Mouse (Mus musculus): Measurements from ENCODE around the gene Dusp1. TPM values are rescaled to one million over a fixed set of nuclear protein-coding genes. Genes with fewer than 3 reads are reported as not detected.

Dusp1 gene
- polyA plus RNA-seq, 1 experiment from 2014 or later: 34.6 TPM

DNA sequence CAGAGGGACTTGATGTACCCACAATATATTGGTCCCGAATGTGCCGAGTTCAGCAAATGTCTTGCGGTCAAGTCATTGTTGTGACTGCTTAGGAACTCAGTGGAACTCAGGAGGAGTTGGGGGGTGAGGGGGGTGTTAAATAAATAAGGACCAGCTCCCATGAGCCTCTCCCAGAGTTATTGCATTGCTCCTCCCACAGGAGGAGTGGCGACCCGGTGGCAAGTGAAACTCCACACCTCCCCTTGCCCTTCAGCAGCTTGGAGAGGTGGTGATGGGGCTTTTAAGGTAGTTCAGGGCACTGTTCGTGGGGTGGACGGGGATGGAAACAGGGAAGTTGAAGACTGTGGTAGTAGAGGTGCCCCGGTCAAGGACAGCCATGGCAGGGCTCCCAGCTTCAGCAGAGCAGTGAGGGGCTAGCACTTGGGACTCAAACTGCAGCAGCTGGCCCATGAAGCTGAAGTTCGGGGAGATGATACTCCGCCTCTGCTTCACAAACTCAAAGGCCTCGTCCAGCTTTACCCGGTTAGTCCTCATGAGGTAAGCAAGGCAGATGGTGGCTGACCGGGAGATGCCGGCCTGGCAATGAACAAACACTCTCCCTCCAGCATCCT, 55.8 kb downstream of the Dusp1 start:
- H3K4me1 ChIP-seq (replicated peaks): peaks cover 56% of the 10 kb centered on the region
- ATAC-seq (ENCODE audit: low FRiP score, low read depth): no peak
- WGBS: 76% methylated on average over 14 of the region's 14 CpGs
- H3K4me3 ChIP-seq: peak overlapping the region; percentile 80
- H3K27ac ChIP-seq (replicated peaks): no peak overlapping the region
- no peaks in the 10 kb centered on the region for H3K27me3 ChIP-seq
- 0 out of 2 replicates have a peak, but pooled peaks cover 3% of the 10 kb centered on the region for H3K36me3 ChIP-seq
- no peaks in the 10 kb centered on the region for H3K9me3 ChIP-seq
- peak overlapping the region; percentile 63 for H3K4me2 ChIP-seq
- H3K9ac ChIP-seq: peak overlapping the region; percentile 28

DNA sequence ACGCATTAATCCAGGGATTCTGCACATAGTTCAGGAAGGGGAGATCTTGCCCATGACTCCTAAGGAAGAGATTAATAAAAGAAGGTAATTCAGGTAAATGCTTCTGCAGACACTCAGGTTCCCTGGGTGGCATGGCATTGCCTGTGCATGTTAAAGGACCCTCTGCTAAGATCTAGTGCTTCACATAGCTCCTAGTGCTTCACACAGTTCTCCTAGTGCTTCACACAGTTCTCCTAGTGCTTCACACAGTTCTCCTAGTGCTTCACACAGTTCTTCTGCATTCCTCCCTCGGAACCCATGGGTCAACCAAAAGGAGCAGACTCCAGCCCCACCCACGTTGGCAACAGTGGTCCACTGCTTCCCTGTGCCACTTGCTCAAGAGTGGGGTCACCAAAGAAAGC, 56.7 kb downstream of the Dusp1 start:
- peak overlapping the region; percentile 62; the same call in 1 of the 2 replicates for H3K4me2 ChIP-seq
- 0 out of 2 replicates have a peak overlapping the region, but pooled peaks have one; percentile 95 for H3K27ac ChIP-seq (replicated peaks)
- peaks cover 56% of the 10 kb centered on the region for H3K4me1 ChIP-seq (replicated peaks)
- no peak for ATAC-seq (ENCODE audit: low FRiP score, low read depth)
- no peak overlapping the region for H3K4me3 ChIP-seq
- no peak overlapping the region for H3K9ac ChIP-seq
- 0 out of 2 replicates have a peak, but pooled peaks cover 3% of the 10 kb centered on the region for H3K36me3 ChIP-seq
- no peaks in the 10 kb centered on the region for H3K9me3 ChIP-seq
- H3K27me3 ChIP-seq: no peaks in the 10 kb centered on the region
- WGBS: 72% methylated on average over 3 of the region's 3 CpGs

DNA sequence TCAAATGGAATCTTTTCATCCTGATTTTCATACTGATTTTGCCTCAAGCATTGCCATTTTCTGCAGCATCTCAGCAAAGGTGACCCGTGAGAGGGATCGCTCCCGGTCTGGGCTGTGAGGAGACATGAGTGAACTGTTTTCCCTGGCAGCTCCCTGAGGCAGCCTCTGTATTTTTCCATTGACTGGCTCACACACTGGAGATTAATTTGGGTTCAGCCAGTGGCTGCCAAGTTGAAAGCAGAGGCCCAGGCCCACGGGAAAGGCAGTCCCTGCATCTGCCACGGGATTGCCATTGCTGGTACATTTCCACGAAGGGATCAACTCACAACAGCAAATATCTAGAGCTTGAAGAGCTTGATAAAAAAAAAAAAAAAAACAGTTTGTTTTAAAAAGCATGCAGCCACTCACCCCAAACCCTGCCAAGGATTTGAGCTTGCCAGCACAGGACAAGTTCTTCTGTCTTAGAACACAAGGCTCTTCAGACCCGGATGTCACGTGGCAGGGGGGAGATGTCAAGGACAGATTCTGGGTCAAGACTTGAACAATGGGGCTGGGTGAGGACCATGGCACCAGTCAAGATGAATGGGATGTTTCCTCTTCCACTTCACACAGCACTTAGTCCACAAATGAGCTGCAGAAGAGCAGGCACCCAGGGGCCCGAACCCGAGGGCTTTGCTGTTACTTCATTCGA, 57.8 kb downstream of the Dusp1 start:
- no peaks in the 10 kb centered on the region for H3K9me3 ChIP-seq
- 8% methylated on average over 11 of the region's 11 CpGs for whole genome bisulfite sequencing
- no peaks in the 10 kb centered on the region for H3K27me3 ChIP-seq
- no peak for ATAC-seq (ENCODE audit: low FRiP score, low read depth)
- peak overlapping the region; percentile 39 for H3K4me3 ChIP-seq
- H3K9ac ChIP-seq: peak overlapping the region; percentile 44
- H3K4me2 ChIP-seq: peak overlapping the region; percentile 62
- peak overlapping the region; percentile 95 for H3K27ac ChIP-seq (replicated peaks)
- H3K4me1 ChIP-seq (replicated peaks): peaks cover 56% of the 10 kb centered on the region
- H3K36me3 ChIP-seq: 0 out of 2 replicates have a peak, but pooled peaks cover 3% of the 10 kb centered on the region

DNA sequence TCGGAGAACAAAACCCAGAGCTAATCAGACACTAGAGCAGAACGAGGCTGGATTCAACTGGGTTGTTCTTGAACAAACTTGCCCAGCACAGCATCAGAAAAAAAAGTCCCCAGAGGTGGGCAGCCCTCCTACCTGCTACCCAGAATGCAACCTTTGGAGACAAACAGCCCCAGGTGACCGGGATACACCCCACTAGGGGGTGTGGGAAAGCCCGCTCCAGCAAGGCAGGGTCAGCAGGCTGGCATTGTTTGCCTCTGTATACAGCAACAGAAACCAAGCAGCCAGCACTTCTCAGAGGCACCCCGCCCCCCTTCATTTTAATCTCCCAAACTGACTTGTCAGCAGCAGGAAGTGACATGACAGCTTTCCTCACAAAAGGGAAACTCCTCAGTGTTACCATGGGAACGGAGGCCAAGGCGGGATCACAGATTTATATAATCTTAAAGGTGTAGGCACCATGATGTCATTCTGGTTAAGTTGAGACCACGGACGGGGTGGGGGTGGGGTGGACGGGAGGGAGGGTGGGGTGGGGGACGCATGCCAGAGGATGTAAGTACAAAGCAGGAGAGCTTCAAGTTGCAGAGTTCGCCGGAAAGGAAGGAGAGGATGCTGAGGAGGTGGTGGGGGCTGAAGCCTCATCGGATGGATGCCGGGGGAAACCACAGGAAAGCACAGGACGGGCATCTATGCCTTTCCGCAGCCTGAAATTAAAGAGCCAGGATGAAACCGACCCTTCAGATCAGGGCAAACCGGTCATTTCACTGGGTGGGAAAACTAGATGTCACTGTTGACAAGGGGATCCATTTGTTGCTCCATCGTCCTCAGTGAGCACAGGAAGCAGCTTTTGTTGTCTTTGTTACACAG, 58.9 kb downstream of the Dusp1 start:
- 0 out of 2 replicates have a peak, but pooled peaks cover 3% of the 10 kb centered on the region for H3K36me3 ChIP-seq
- H3K27me3 ChIP-seq: no peaks in the 10 kb centered on the region
- H3K4me2 ChIP-seq: peak overlapping the region; percentile 62
- peak overlapping the region; percentile 44 for H3K9ac ChIP-seq
- WGBS: under 1% methylated on average over 20 of the region's 20 CpGs
- H3K9me3 ChIP-seq: no peaks in the 10 kb centered on the region
- peak overlapping the region; percentile 95 for H3K27ac ChIP-seq (replicated peaks)
- ATAC-seq (ENCODE audit: low FRiP score, low read depth): peak; percentile 80
- peaks cover 56% of the 10 kb centered on the region for H3K4me1 ChIP-seq (replicated peaks)
- peak overlapping the region; percentile 39 for H3K4me3 ChIP-seq

DNA sequence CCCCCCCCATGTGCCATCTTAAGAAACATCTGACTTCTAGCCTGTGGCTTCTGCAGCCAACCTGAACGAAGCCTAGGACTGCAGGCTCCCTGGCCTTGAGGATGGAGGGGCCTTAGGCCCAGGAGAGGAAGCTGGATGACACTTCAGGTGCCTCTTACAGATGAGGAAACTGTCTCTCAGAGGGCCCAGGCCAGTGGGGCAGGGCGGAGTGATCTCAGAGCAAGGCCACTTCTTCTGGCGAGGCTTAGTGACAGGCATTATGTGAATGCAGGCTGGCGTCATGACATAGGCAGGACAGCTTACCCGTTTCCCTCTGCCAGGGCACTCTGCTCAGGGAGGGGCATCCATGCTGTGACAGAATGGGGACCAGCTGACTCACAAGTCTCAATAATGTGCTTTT, 60.1 kb downstream of the Dusp1 start:
- Histone ChIP-seq H3K9me3 (no peaks in the 10 kb centered on the region), H3K4me2 (no peak overlapping the region), H3K4me1 (replicated peaks) (peaks cover 50% of the 10 kb centered on the region), H3K4me3 (no peak overlapping the region), H3K36me3 (0 out of 2 replicates have a peak, but pooled peaks cover 3% of the 10 kb centered on the region), H3K27me3 (no peaks in the 10 kb centered on the region), H3K9ac (no peak overlapping the region), H3K27ac (replicated peaks) (no peak overlapping the region)
- ATAC-seq (ENCODE audit: low FRiP score, low read depth): no peak
- 82% methylated on average over 5 of the region's 5 CpGs for WGBS

DNA sequence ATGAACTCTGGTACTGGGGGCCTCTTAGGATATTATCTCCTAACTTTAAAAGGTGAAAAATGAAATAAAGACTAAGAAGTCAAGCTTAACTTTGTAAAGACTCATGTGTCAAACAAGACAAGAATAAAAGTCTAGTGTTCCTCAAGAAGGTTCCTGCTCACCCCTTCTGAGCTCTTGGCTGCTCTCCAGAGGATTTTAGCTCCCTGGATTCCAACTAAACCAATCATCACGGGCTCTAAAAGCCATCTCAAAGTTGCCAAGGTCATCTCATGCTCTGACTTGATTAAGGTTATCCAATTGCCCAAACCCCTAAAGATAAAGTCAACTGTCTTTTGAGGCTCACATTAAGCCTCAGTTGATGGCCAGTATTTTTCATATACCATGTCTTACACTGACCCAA, 63.3 kb downstream of the Dusp1 start:
- peaks cover 18% of the 10 kb centered on the region for H3K4me1 ChIP-seq (replicated peaks)
- WGBS: 57% methylated on average over 1 of the region's 1 CpGs
- H3K4me3 ChIP-seq: no peak overlapping the region
- H3K36me3 ChIP-seq: no peaks in the 10 kb centered on the region
- no peak overlapping the region for H3K4me2 ChIP-seq
- no peaks in the 10 kb centered on the region for H3K9me3 ChIP-seq
- no peaks in the 10 kb centered on the region for H3K27me3 ChIP-seq
- H3K27ac ChIP-seq (replicated peaks): no peak overlapping the region
- ATAC-seq (ENCODE audit: low FRiP score, low read depth): no peak
- H3K9ac ChIP-seq: no peak overlapping the region

DNA sequence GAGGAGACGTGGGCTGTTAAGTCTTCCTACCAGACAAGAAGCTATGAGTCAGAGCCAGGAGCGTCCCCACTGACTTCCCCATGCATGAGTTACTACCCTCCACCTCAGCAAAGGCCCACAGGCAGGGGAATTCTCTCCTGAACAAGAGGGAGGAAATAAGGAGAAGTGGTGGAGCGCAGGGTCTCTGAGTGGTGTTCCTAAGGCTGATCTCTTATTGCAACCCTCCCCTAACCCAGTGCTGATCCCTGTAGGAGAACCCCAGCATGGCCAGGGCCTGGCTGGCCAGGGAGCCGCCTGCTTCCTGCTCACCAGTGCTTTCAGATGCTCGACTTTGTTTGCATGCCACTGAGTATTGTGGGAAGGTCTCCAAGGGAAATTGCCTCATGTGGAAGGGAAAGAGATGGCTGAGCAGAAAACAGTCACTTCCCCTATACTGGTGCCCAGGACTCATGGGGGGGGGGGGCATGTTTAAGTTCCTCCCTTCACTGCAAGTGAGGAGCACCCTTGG, 64.5 kb downstream of the Dusp1 start:
- H3K4me2 ChIP-seq: no peak overlapping the region
- H3K36me3 ChIP-seq: no peaks in the 10 kb centered on the region
- H3K4me1 ChIP-seq (replicated peaks): peaks cover 6% of the 10 kb centered on the region
- no peaks in the 10 kb centered on the region for H3K9me3 ChIP-seq
- WGBS: 69% methylated on average over 5 of the region's 5 CpGs
- no peak overlapping the region; the same call in 1 of the 2 replicates for H3K27ac ChIP-seq (replicated peaks)
- no peak overlapping the region for H3K9ac ChIP-seq
- no peaks in the 10 kb centered on the region for H3K27me3 ChIP-seq
- no peak overlapping the region for H3K4me3 ChIP-seq
- no peak for ATAC-seq (ENCODE audit: low FRiP score, low read depth)

DNA sequence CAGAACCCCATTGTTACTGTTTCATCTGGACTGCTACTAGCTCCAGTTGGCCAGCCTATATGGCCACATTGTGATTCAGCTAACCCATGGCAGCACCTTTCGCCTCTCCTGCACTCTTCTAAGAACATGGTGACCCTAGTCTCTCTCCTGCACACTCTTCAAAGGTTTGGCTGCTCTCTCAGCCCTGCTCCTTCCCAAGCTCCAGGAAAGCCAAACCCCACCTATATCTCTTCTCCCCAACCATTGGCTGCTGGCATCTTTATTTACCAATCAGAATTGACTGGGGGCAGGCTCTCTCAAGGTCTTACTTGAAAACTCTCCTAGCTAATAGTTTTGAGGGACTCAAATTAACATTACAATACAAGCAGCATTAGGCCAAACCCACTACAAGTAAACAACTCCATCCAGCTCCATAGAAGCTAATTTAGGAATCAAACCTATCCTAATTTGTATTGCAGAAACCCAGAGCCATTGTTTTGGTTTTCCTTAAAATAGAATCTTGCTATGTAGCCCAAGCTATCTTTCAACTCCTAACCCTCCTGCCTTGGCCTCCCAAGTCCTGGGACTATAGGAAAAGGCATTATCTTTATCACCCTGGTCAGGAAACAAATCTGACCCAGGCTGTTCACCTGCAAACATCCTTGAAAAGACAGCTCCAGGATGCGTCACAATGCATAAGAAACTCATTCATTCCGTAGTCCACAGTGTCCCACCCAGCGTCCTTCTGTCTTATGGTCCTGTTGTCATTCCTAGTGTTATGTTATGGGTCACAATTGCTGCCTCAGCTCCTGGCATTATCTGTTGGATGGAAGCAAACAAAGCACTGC, 67.1 kb downstream of the Dusp1 start:
- Histone ChIP-seq H3K27ac (replicated peaks) (no peak overlapping the region), H3K4me3 (no peak overlapping the region), H3K9me3 (no peaks in the 10 kb centered on the region), H3K27me3 (no peaks in the 10 kb centered on the region), H3K4me1 (replicated peaks) (no peaks in the 10 kb centered on the region), H3K4me2 (no peak overlapping the region), H3K9ac (no peak overlapping the region), H3K36me3 (no peaks in the 10 kb centered on the region)
- 84% methylated on average over 4 of the region's 4 CpGs for WGBS
- no peak for ATAC-seq (ENCODE audit: low FRiP score, low read depth)

DNA sequence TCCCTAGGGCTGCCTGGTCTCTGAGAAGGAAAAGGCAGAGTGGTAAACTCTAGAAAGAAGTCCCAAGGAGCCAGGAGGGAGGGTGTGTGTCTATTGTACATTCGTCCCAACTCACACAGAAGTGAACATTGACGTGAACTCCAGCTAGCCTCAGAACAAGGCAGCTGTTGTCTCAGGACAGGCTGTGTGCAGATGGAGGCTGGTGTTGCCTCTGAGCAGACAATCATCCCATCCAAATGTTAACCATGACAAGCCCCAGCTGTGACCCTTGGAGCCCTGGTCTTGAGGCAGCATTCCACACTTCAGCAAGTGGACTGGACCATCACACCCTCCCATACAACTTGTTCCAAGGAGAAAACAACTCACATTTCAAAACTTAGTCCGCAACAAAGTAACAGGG, 69.7 kb downstream of the Dusp1 start:
- Histone ChIP-seq H3K4me3 (no peak overlapping the region), H3K36me3 (no peaks in the 10 kb centered on the region), H3K4me2 (no peak overlapping the region), H3K9me3 (no peaks in the 10 kb centered on the region), H3K4me1 (replicated peaks) (no peaks in the 10 kb centered on the region), H3K27me3 (no peaks in the 10 kb centered on the region), H3K9ac (no peak overlapping the region), H3K27ac (replicated peaks) (no peak overlapping the region)
- ATAC-seq (ENCODE audit: low FRiP score, low read depth): no peak
- WGBS: 85% methylated on average over 3 of the region's 3 CpGs

DNA sequence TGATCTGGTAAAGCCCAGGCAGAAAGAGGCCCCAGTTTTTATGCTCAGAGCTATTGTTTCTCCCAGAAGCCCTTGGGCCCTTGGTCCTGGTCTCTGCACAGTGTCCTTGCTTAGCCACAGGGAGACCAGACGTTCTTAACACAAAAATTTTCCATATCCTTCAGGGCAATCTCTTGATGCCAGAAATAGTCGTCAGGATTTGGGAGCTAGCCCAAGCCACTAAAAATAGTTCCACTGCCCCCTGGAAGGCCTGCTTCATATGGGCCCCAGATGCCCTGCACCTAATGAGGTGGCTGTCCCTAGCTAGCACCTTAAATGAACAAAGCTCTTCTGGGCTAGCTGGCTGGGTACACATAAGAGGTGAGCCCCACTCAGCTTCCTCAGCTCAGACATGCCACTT, 71.0 kb downstream of the Dusp1 start:
- H3K9ac ChIP-seq: no peak overlapping the region
- H3K36me3 ChIP-seq: no peaks in the 10 kb centered on the region
- ATAC-seq (ENCODE audit: low FRiP score, low read depth): no peak
- no peak overlapping the region for H3K27ac ChIP-seq (replicated peaks)
- H3K4me3 ChIP-seq: no peak overlapping the region
- WGBS: 87% methylated on average over 2 of the region's 2 CpGs
- no peaks in the 10 kb centered on the region for H3K9me3 ChIP-seq
- no peaks in the 10 kb centered on the region for H3K27me3 ChIP-seq
- H3K4me2 ChIP-seq: no peak overlapping the region
- H3K4me1 ChIP-seq (replicated peaks): no peaks in the 10 kb centered on the region

DNA sequence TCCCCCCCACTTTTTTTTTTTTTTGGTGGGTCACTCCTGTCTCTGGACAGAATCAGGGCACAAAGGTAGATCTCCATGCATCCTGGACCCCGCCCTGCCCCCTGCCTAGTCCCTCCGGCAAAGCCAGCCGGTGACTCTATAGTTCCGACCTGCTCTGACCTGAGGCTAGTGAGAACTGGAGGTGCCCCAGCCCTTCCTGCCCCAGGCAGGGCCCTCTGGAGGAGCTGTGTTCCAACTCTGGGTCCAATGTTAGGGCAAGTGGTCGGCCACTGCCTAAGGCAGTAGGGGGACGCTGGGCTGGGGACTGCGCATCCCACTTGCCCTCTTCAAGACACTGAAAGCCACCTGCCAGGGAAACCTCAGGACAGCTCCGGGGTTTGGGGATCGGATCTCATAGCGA, 71.9 kb downstream of the Dusp1 start:
- ATAC-seq (ENCODE audit: low FRiP score, low read depth): no peak
- Histone ChIP-seq H3K4me2 (no peak overlapping the region), H3K9ac (no peak overlapping the region), H3K9me3 (no peaks in the 10 kb centered on the region), H3K27me3 (no peaks in the 10 kb centered on the region), H3K4me3 (no peak overlapping the region), H3K27ac (replicated peaks) (no peak overlapping the region), H3K36me3 (no peaks in the 10 kb centered on the region), H3K4me1 (replicated peaks) (no peaks in the 10 kb centered on the region)
- WGBS: 94% methylated on average over 10 of the region's 10 CpGs

Data from hindbrain, embryonic 15.5 days (tissue).